Mouse (Mus musculus) lung, postnatal 14 days (tissue): ENCODE results near the gene Gm49450.

Experiments
- DNase-seq: peaks from one replicate; pipeline ENCODE4 v3.0.0; 2021

Gm49450 gene

DNA sequence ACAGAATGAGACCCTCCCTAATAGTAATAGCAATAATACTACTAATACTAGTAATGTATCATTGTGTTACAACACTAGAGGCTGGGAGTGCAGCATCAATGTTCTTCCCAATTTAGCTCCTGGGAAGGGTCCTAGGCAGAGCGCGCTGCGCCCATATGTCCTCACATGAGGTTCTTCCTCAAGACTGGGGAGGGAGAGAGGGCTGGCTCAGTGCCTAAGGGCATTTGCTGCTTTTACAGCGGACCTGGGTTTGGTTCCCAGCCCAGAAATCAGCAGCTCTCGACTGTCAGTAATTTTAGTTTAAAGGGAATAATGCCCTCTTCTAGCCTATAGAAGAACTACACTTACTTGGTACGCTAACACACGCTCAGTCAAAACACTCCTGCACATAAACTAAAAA is 65.8 kb downstream of the Gm49450 start:
- no peak for DNase-seq

DNA sequence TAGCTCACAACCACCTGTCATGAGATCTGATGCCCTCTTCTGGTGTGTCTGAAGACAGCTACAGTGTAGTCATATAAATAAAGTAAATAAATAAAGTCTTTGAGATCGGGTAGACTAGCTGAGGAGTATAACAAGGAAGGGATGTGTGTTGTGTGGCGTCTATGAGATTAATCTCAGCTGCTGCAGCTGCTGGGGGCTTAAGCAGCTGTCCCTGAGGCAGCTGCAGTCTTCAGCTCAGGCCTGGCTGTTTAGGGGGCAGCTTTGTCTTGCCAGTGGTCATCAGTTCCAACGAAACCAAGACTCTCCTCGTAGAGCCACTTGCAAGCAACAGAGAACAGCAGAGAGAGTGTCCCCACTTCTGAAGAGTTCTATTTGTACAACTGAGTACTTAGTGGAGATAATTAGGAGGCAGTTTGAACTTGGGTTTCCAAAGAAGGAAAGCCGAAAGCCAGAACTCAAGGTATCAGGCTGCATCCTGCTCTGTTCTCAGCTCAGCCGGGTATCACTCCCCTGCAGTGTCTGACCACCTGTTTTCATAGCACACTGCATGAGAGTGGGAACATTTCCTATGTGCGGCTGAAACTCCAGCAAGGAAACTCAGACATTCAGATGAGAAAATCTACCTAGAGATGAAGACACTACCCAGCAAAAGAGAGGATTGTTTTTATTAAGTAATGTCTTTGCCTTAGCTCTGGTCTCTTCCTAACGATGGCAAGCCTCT is 66.5 kb downstream of the Gm49450 start:
- DNase-seq, result no peak

DNA sequence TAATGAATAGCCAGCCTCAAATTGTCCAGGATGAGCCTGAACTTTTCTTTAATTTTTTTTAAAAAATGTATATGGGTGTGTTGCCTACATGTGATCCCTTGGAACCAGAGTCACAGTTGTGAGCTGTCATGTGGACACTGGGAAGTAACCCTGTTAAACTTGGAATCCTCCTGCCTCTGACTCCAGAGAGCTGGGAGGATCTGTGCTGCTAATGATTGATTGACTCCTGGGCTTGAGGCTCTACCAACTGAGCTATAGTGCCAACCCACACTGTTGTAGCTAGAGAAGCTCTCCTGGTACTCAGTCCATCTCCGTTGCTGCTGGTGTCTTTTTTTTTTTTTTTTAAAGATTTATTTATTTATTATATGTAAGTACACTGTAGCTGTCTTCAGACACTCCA is 69.2 kb downstream of the Gm49450 start:
- no peak for DNase-seq

DNA sequence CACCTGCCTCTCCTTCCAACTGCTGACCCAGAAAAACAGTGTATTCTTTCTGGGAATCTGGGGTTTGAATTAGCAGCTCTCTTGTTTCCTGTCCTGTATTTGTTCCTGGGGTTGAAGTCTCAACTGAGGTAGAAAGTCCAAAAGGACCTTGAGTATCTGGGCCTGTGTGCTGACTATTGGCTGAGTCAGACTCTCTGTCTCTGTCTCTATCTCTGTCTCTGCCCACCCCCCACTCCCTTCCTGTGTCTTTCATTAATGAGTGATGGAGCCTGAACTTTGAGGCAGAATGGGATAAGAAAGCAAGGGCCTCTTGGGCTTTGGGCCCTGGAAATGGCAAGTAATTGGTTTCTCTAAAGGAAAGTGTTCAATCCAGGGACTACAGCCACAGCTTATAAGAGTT is 69.7 kb downstream of the Gm49450 start:
- no peak for DNase-seq
